Mouse (Mus musculus) brain, adult 2 months (tissue): ENCODE results near the gene Mto1.
"Not testable (repeated sequence)": the region's sequence is repeated elsewhere in the genome, so short reads cannot be mapped to it uniquely, and the experiment has no call there.

ENCODE experiments used
- DNase-seq: peaks from one replicate; pipeline ENCODE4 v3.0.0; 2011; ENCODE audit warnings: low read depth, low spot score

Mto1 gene

DNA sequence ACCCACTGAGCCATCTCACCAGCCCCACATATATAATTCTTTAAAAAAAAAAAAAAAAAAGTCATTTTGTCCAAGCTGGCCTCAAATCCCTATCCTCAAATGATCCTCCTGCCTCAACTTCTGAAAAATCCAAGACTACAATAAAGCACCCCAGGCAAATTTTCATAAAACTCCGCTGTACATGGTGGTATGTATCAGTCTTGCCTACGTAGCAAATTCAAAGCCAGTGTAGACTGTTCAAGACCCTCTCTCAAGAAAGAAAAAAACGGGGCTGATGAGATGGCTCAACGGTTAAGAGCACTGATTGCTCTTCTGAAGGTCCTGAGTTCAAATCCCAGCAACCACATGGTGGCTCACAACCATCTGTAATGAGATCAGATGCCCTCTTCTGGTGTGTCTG is 27.9 kb downstream of the Mto1 start:
- no peak for DNase-seq

DNA sequence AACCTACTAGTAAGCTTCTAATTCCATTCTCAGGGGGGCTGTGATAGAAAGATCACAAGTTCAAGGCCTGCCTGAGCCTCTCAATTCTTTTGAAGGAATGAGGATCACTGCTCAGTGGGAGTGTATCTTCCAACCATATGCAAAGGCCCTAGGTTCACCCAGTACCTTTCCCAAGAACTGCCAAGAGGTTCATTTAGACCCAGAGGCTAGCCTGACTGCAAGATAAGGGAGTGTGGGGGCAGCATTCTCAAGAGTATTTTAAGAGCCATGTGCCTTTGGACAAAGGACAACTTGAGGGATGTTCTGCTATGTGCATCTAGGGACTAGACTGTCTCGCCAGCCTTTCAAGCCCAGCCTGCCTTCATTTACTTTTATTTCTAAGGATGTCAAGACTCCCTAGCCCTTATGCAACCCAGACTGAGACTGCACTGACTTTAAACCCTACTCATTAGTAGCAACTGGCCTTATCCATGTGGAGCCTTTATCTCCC is 28.6 kb downstream of the Mto1 start:
- no peak for DNase-seq

DNA sequence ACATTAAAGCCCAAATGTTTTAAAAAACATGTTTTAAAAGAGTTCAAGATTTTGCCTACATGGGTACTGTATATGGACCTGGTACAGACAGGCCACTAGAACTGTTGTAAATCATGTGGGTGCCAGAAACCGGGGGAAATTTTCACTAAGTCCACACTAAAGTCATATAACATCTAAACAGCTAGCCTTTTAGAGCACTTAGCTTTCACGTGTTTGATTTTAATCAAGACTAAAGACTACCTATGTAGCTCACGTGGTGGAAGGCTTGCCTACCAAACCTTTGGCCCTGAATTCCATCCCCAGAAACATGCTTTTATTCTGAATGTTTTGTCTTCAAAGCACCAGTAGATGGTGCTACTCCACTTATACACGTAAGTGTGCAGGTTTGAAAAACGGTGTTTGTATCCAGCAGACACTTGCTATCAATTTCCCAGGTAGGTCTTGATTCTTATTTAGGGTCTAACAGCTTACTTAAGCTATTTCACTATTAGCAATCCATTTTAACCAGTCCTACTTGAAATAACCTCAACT is 29.1 kb downstream of the Mto1 start:
- peak; percentile 78 for DNase-seq

DNA sequence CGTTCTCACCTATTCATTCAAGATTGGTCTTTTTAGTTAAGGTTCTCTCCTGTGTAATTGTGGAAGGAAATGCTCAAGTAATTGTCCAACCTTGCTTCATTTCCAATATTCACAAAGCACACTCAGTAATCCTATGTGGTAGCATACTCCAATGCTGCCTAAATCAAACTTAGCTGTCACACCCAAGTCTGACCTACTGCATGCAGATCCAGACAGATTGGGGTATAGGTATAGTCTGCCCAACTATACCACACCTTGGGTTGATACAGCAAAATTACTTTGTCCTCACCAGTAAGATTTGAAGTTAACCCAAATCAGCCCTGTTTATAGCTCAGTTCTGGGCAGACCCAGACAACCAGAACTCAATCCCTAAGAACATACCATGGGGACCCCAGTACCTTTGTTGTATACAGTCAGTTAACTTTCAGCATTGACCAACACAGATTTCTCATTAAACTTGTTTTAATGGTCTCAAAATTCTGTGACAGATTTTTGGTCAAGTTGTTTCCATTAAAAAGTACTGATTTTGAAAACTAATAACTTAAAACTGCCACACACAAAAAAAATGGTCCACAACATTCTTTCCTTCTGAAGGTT is 30.1 kb downstream of the Mto1 start:
- DNase-seq = not testable (repeated sequence)

DNA sequence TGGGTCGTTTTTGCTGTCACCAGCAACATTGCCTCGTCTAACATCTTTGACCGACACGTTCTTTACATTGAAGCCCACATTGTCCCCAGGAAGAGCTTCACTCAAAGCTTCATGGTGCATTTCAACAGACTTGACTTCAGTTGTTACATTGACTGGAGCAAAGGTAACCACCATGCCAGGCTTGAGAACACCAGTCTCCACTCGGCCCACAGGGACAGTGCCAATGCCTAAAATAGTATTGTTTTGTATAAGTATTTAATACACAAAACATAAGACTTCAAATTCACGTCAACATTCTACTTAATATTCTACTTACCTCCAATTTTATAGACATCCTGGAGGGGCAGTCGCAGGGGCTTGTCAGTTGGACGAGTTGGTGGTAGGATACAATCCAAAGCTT is 31.3 kb downstream of the Mto1 start:
- not testable (repeated sequence) for DNase-seq

DNA sequence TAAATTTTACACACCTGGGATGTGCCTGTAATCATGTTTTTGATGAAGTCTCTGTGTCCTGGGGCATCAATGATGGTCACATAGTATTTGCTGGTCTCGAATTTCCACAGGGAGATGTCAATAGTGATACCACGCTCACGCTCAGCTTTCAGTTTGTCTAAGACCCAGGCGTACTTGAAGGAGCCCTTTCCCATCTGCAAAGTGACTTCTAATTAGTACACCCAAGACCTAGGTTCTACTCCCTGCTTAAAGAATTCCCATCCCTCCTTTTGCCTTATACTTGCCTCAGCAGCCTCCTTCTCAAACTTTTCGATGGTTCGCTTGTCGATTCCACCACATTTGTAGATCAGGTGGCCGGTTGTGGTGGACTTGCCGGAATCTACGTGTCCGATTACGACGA is 32.2 kb downstream of the Mto1 start:
- not testable (repeated sequence) for DNase-seq

DNA sequence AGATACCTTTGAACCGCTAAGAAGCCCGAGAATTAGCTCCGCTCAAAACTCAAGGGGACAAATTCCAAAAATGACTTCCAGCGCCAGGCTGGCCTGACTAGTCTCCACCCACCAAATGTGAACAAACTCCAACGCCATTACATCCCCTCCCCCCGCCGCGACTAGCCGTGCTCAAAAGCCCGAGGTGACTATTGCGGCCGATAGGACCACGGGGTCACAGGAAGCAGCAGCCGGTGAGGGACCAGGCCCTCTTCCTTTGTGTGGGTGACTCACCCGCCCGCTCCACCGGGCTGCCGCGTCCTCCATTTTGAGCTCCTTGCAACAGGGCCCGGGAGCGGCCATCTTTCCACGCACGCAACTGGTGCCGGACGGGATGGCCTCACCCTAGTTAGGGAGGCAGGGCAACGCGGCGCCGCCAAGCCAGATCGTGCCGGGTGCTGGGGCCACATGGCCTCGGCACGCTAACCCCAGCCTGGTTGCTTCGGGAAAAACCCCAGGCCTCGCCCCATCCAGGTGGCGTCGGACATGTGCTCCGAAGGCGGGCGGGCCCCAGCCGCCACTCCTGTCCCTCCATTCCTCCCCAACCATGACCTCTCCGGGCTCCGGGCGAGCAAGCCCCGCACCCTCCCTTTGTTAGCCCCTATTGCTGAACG is 32.8 kb downstream of the Mto1 start:
- peak; percentile 89 for DNase-seq

DNA sequence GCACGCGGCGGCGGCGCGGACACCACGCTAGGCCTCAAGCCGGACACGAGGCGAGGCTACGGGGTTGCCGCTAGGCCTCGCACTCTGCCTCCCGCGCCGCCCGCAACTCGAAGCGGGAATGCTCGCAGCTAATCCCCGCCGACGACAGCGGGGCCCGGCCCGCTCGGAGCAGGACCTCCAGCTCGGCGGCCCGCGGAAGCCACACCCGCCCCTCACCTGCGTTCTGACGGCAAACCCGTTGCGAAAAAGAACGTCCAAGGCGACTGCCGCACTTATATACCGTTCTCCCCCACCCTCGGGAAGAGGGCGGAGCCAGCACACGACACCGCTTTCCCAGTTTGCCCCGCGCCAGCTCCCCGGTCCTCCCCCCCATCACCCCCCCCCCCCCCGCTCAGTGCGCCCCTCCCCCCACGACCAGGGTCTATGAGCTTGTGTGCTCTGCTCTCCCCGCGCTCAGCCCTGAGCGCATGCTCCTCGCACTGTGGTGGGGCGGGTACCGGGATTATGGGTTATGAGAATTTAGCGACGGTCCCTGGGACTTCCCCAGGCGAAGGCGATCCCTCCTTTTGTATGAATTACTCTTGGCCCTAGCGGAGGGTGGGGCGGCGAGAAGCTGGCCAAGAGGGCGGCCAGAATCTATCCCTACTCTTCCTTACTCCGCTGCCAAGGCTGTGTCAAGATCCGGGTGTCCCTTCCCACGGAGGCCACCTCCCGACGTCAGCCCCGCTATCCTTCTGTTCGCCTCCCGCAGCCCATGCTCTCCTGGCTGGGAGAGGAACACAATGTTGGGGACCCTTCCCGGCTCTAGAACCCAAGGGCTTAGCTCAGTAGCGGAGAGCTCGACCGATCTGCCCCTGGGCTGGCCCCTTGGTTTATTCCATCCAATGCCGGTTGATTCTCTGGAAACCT is 33.7 kb downstream of the Mto1 start:
- peak; percentile 99 for DNase-seq

DNA sequence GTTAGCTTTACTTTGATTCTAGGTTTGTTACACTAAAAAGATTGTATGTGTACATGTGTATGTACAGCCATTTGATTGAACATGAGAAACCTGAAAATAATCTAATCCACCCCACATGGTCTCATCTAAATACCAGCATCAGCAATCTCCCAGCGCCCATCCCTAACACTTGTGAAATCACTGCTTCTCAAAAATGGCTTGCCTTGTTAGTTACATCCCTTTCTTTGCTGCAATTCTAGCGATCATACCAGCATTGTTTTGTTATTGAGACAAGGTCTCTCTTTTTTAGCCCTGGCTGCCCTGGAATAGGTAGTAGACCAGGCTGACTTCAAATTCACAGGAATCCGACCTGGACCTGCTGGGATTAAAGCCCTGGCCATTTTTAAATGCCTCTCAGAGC is 34.4 kb downstream of the Mto1 start:
- DNase-seq = no peak

DNA sequence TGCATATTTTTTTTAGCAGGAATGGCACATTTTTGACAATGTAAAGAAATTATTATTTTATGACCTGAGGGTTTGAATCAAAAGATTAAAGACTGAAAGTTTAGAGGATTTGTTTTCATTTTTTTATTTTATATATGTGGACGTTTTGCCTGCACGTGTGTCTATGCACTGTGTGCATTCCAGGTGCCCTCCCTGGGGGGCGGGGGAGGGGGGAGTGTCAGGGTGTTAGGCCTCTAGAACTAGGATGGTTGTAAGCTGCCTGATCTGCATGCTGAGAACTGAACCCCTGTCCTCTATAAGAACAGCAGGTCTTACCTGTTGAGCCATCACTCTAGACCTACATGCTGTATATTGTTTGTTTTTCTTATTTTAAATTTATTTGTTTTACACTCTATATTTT is 36.7 kb downstream of the Mto1 start:
- no peak for DNase-seq

DNA sequence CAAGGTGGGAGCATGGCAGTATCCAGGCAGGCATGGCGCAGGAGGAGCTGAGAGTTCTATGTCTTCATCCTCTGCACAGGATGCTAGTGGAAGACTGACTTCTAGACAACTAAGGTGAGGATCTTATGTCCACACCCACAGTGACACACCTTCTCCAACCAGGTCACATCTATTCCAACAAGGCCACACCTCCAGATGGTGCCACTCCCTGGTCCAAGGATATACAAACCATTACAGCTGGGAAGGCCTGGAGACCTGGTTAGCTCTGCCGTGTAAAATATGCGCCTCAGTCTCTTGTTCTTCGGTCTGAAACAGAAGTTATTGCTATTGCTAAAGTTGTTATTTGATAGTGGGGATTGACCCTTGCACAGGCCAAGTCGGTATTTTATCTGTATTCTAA is 40.0 kb downstream of the Mto1 start:
- not testable (repeated sequence) for DNase-seq

DNA sequence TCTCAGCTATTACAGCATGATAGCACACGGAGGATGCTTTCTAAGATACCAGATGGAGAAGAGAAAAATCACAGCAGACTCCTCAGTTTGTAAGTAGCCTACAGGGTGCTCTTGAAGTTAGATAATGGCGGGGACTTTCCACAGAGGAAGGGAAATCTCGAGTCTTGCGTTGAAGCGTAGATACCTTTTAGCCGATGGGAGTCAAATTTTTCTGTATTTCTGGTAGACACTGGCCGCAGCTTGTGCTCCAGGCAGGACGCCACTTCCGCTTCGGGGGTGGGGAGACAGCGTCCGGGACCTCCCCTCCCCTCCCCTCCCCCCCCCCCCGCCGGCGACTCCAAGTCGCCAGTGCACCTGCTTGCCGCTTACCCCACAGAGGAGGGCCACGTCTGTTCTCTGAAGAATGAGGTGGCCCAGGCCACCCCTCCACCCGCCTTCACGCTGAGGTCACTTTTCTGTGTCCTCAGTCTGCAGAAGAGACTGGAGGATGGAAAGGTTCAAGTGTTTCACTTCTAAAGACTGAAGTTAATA is 40.9 kb downstream of the Mto1 start, which contains the start of gene Eef1a1:
Gene Eef1a1 (minus strand): TSS at position 262 of the 531 bp plus-strand sequence.
- peak; percentile 70 for DNase-seq

DNA sequence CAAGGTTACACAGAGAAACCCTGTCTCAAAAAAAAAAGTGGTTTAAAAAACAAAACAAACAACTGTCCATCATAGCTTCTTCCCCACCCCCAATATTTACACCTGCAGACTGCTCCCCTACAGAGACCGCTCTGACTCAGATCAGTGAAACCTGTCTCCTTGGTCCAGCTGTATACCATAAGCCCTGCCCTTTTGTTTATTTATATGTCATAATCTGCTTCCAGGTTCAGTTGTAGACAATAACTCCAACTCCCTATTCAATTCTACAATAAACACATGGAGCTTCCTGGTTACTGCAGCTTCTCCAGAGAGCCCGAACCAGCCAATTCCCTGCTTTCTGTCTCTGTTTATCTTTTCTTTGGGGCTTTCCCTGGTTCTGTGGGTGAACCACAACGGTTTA is 43.2 kb downstream of the Mto1 start:
- DNase-seq = no peak

DNA sequence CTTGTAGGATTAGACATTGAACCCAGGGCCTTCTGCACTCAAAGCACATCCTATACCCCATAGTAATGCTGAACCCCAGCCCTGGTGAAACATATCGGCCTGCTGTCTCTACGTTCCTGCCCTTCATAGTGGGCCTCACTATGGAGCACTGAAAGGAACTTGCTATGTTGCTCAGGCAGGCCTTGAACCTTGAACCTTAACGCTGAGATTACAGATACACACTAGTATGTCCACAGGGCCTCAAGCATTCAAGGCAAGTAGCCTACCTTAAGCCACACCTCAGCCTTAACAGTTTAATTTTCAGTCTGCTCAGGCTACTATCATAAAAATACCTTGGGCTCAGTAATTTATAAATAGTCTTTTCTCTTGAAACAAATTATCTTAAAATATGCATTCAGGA is 44.2 kb downstream of the Mto1 start:
- no peak for DNase-seq

DNA sequence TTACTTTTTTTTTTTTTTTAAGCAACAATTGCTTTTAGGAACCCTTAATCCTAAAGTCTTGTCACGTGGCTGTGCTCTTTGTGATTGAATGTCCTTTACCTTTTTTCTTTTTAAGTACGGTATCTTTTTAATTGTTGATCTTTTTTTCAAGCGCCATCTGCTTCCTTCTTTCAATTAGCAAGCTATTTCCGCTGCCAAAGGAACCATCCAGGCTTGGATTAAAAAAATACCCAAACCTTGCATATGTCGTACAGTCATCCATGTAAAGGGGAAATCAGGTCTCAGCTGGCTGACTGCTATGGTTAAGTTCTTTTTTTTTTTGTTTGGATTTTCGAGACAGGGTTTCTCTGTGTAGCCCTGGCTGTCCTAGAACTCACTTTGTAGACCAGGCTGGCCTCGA is 45.2 kb downstream of the Mto1 start:
- DNase-seq = peak; percentile 70

DNA sequence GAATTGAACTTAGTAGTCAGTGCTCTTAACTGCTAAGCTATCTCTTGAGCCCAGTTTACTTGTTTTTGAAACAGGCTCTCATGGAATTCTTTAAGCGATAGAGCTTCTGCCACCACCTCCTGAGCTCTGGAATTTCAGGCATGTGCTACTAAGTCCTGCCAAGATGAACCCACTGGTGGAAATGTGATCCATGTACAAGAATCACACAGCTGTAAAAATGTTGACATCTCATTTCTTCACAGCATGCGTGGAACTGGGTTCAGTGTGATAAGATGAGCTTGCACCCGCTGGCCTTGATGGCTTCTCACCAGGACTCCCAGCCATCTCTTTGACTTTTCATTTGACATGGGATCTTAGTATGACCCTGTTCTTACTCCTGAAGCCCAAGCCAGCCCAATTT is 52.4 kb downstream of the Mto1 start:
- no peak for DNase-seq

DNA sequence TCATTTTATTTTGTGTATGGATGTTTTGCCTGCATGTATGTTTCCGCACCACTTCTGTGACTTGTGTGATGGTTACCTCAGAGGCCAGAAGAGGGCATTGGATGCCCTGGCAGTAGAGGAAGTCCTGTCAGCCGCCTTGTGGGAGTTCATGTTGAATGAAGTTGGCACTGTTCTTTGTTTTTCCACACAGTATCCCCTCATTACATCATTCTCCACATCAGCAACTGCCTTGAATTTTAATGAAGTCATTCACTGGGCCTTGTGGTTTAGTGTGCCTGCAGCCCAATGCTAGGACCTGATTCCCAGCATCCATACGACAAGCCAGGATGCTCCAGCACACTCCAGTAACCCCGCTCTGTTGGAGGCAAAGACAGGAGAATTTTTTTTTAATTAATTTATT is 53.3 kb downstream of the Mto1 start:
- DNase-seq = peak; percentile 84

DNA sequence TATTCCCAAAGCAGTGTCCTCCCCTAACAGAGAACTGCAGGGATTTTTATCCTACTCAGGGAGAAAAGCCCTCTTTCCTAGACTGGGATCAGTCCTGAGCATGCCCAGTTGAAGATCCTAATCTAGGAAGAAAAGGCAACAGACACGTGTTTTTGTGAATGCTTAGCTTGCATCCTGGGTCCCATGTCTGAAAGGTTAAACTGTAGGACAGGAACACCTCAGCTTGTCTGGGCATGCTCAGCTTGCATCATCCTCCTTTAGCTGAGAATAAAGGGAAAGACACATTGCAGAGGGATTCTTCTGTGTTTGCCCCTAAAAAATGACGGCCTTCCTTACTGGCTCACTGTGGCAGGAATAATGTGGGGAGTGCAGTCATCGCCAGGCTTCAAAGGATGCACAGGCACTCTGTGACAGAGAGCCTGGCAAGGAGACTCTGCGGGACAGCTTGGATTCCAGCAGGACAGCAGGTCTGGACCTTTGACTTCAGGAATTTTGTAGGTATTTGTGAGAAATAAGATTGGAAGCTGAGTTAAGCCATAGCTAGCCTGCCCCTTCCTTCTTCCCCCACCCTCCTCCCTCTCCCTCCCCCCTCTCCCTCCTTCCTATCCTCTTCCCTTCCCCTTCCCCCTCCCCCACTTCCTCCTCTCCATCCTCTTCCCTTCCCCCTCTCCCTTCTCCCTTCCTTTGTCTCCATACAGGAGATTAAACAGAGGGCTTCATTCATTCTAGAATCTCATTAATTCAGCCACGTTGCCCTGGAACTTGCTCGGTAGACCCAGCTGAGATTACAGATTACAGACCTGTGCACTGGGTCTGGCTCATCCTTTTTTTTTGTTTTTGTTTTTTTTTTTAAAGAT is 55.4 kb downstream of the Mto1 start:
- peak; percentile 86 for DNase-seq

DNA sequence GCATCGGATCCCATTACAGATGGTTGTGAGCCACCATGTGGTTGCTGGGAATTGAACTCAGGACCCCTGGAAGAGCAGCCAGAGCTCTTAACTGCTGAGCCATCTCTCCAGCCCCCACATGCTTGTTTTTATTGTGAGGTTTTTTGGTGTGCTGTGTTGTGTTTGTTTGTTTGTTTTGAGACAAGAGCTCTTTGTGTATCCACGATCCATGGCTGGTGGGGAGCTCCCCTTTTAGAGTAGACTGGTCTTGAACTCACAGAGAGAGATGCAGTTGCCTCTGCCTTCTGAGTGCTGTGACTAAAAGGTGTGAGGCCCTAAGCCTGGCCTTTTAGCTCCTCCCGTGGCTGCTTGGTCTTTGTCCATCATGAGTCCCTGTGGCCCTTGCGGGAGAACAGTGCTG is 56.1 kb downstream of the Mto1 start:
- DNase-seq = no peak

DNA sequence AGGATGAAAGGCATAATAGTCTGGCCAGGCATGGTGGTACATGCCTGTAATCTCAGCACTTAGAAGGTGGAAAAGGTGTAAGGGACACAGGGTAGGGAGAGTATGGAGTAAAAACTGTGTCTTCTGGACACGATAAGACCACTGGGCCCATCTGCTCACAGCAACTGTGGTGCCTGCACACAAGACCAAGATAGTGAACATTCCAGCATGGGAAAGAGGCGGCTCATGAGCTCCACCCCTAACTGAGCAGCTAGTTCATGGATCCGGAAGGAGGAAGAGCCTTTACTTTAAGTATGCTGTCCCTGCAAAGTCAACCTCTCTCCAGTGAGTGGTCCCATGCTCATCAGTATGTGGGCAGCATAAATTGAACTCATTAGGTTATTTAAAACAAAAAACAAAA is 56.7 kb downstream of the Mto1 start:
- no peak for DNase-seq

DNA sequence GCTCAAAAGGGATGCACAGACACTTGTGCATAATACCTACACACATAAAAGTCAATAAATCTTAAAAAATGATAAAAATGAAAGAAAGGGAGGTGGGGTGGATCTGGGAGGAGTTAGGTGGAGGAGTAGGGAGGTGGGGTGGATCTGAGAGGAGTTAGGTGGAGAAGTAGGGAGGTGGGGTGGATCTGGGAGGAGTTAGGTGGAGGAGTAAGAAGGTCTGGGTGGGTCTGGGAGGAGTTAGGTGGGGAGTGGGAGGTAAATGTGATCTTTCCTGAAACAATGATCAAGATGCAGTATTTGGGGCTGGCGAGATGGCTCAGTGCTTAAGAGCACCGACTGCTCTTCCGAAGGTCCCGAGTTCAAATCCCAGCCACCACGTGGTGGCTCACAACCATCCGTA is 57.2 kb downstream of the Mto1 start:
- DNase-seq = no peak
